Mouse (Mus musculus) CH12.LX (cell line): ENCODE results near the gene Ddr1. TPM values are rescaled to one million over a fixed set of nuclear protein-coding genes. Genes with fewer than 3 reads are reported as not detected.
"Not testable (repeated sequence)": the region's sequence is repeated elsewhere in the genome, so short reads cannot be mapped to it uniquely, and the experiment has no call there.

Source experiments
- DNase-seq: peaks from one replicate; pipeline ENCODE4 v3.0.0-alpha.2; 2013; ENCODE audit errors: extremely low read depth
- H3K27ac ChIP-seq: 2 replicates; pipeline ENCODE4 v1.5.1; 2012; ENCODE audit warnings: low read depth, mild to moderate bottlenecking, control low read depth, moderate library complexity; ENCODE audit not compliant: insufficient read depth
- H3K27me3 ChIP-seq: replicated peaks from 2 replicates; pipeline ENCODE3; 2012; ENCODE audit warnings: inconsistent platforms
- H3K36me3 ChIP-seq, 2 experiments: replicated peaks in 1 of 2; 2 replicates each; pipeline versions ENCODE3 to v1.6.1; 2012; ENCODE audit warnings: inconsistent platforms in 1 of 2, low read length in 1 of 2, mild to moderate bottlenecking in 1 of 2, mixed read lengths in 1 of 2, moderate library complexity in 1 of 2; ENCODE audit not compliant: control insufficient read depth in 1 of 2, insufficient read depth in 1 of 2
- H3K4me1 ChIP-seq, 2 experiments: 2 replicates each; pipeline ENCODE4 v1.6.1; 2012; ENCODE audit warnings: inconsistent platforms in 1 of 2, moderate library complexity in 1 of 2; ENCODE audit not compliant: insufficient read depth in 2 of 2, control insufficient read depth in 1 of 2
- H3K4me2 ChIP-seq: 2 replicates; pipeline ENCODE4 v1.6.1; 2012; ENCODE audit warnings: low read depth, mild to moderate bottlenecking, control low read depth; ENCODE audit not compliant: poor library complexity, insufficient read depth, severe bottlenecking
- H3K4me3 ChIP-seq, 3 experiments: fragments of 150-350 bp in 1 of 3; sonication (generic) in 1 of 3; replicated peaks in 1 of 3; 2 replicates each; pipeline versions ENCODE3 to v1.5.1; 2011 to 2012; ENCODE audit warnings: low read depth in 2 of 3, low read length in 2 of 3, mild to moderate bottlenecking in 2 of 3, moderate library complexity in 2 of 3, control low read depth in 1 of 3, improper control_type of control experiment in 1 of 3, inconsistent platforms in 1 of 3, mixed read lengths in 1 of 3; ENCODE audit not compliant: poor library complexity in 1 of 3
- H3K79me2 ChIP-seq: replicated peaks from 2 replicates; pipeline ENCODE4 v1.6.1; 2012; ENCODE audit warnings: mild to moderate bottlenecking, moderate library complexity; ENCODE audit not compliant: control insufficient read depth, poor library complexity, insufficient read depth, severe bottlenecking; ENCODE audit errors: extremely low read depth
- H3K9ac ChIP-seq: 2 replicates; pipeline ENCODE4 v1.6.1; 2012; ENCODE audit warnings: low read depth, mild to moderate bottlenecking, control low read depth, moderate library complexity; ENCODE audit not compliant: insufficient read depth
- H3K9me3 ChIP-seq: replicated peaks from 2 replicates; pipeline ENCODE3; 2012; ENCODE audit warnings: low read length, inconsistent platforms, mixed read lengths
- CHD1 ChIP-seq: IDR thresholded peaks from 2 replicates; pipeline ENCODE4 v1.6.1; 2012; ENCODE audit warnings: low read depth, low read length, improper control_type of control experiment, inconsistent platforms
- CTCF ChIP-seq, 2 experiments: IDR thresholded peaks in 1 of 2; conservative IDR thresholded peaks in 1 of 2; 2 replicates each; pipeline ENCODE4 v1.5.1; 2011 to 2012; ENCODE audit warnings: low read depth in 2 of 2, low read length in 2 of 2, improper control_type of control experiment in 1 of 2, inconsistent platforms in 1 of 2, mild to moderate bottlenecking in 1 of 2, moderate library complexity in 1 of 2
- ETS1 ChIP-seq: conservative IDR thresholded peaks from 2 replicates; pipeline ENCODE4 v1.6.1; 2012; ENCODE audit warnings: low read depth, mild to moderate bottlenecking, inconsistent platforms, low read length, improper control_type of control experiment, moderate library complexity
- GABPA ChIP-seq: IDR thresholded peaks from 2 replicates; pipeline ENCODE4 v1.6.1; 2012; ENCODE audit warnings: low read depth, low read length, improper control_type of control experiment, inconsistent platforms; ENCODE audit not compliant: insufficient replicate concordance
- HCFC1 ChIP-seq: IDR thresholded peaks from 2 replicates; pipeline ENCODE4 v1.6.1; 2012; ENCODE audit warnings: low read depth, mild to moderate bottlenecking, inconsistent platforms, low read length, improper control_type of control experiment
- JUN ChIP-seq: IDR thresholded peaks from 2 replicates; pipeline ENCODE4 v1.6.1; 2011; ENCODE audit warnings: low read depth, mild to moderate bottlenecking, low read length, improper control_type of control experiment, moderate library complexity; ENCODE audit not compliant: insufficient read depth
- JUND ChIP-seq: conservative IDR thresholded peaks from 2 replicates; pipeline ENCODE4 v1.6.1; 2011; ENCODE audit warnings: low read depth, low read length, improper control_type of control experiment
- KAT2A ChIP-seq: IDR thresholded peaks from 2 replicates; pipeline ENCODE4 v1.6.1; 2012; ENCODE audit warnings: low read length, improper control_type of control experiment, inconsistent platforms; ENCODE audit not compliant: insufficient replicate concordance
- MEF2A ChIP-seq: IDR thresholded peaks from 2 replicates; pipeline ENCODE4 v1.6.1; 2014; ENCODE audit warnings: low read depth, mild to moderate bottlenecking, inconsistent platforms, low read length, improper control_type of control experiment, borderline replicate concordance
- MXI1 ChIP-seq: IDR thresholded peaks from 2 replicates; pipeline ENCODE4 v1.6.1; 2011; ENCODE audit warnings: mild to moderate bottlenecking, low read depth, low read length, improper control_type of control experiment
- NELFE ChIP-seq: IDR thresholded peaks from 2 replicates; pipeline ENCODE4 v1.6.1; 2011; ENCODE audit warnings: low read depth, low read length, improper control_type of control experiment
- RAD21 ChIP-seq: IDR thresholded peaks from 2 replicates; pipeline ENCODE4 v1.6.1; 2011; ENCODE audit warnings: low read depth, mild to moderate bottlenecking, low read length, improper control_type of control experiment, moderate library complexity
- TCF12 ChIP-seq: IDR thresholded peaks from 2 replicates; pipeline ENCODE4 v1.6.1; 2014; ENCODE audit warnings: low read depth, mild to moderate bottlenecking, inconsistent platforms, low read length, improper control_type of control experiment
- UBTF ChIP-seq: IDR thresholded peaks from 2 replicates; pipeline ENCODE4 v1.6.1; 2012; ENCODE audit warnings: low read depth, mild to moderate bottlenecking, inconsistent platforms, low read length, improper control_type of control experiment, moderate library complexity
- USF2 ChIP-seq: conservative IDR thresholded peaks from 2 replicates; pipeline ENCODE4 v1.6.1; 2011; ENCODE audit warnings: low read depth, low read length, improper control_type of control experiment
- dilution Hi-C: fragments of 300-500 bp; cut with MboI; formaldehyde crosslinking; loops from 2 replicates; pipeline ENCODE4 v1.14.3; 2020; ENCODE audit warnings: low sequenced_read_pairs; ENCODE audit not compliant: extremely low pct_unique_long_range_greater_than_20kb, extremely low pct_ligation_motif_present
- in situ Hi-C: fragments of 300-500 bp; cut with MboI; formaldehyde crosslinking; loops from 3 replicates; pipeline ENCODE4 v1.14.3; 2019; ENCODE audit warnings: low sequenced_read_pairs, low pct_ligation_motif_present, low pct_unique_long_range_greater_than_20kb, mixed read lengths
- polyA plus RNA-seq: library from polyadenylated mRNA; unstranded; fragments of >175 nt; gene quantifications from 2 replicates; pipeline ENCODE4 v1.2.1, GENCODE M21; 2012; ENCODE audit warnings: low read depth; ENCODE audit not compliant: insufficient read length
- total RNA-seq, 2 experiments: library from RNA; depleted of rRNA; stranded (reverse); fragments of 300-350 nt in 1 of 2; fragments of >200 nt in 1 of 2; gene quantifications; 2 replicates each; pipeline ENCODE4 v1.2.3; 2012 to 2014

Ddr1 gene
- total and polyA plus RNA-seq, 3 experiments = 0.83 to 3.6 (median 3.1) TPM

DNA sequence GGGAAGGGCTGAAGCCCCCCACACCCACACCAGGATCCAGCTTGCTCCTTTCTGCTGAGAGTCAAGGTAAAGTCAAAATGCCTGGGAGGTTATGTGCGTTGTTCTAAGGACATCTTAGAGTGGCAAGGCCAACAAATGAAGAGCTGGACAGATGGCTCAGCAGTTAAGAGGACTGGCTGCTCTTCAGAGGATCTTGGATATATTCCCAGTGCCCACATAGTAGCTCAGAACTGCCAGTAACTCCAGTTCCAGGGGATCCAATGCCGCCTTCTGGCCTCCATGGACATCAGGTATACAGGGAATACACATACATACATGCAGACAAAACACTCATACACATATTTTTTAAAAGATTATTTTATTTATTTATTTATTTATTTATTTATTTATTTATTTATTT lies 29.0 kb upstream of the Ddr1 start:
- no peak for DNase-seq
- no peak overlapping the region for H3K27ac ChIP-seq
- H3K36me3 ChIP-seq = no peaks in the 10 kb centered on the region
- H3K4me3 ChIP-seq = no peak overlapping the region
- H3K9ac ChIP-seq = no peak overlapping the region
- no peak for TF ChIP-seq ETS1
- TF ChIP-seq HCFC1 = no peak
- TF ChIP-seq RAD21 = no peak
- no peak for TF ChIP-seq CTCF (conservative IDR thresholded peaks at IDR 0.05 in 1 of 2, IDR thresholded peaks at IDR 0.05 in 1 of 2; ENCODE audit: low read depth in 2 of 2, low read length in 2 of 2)
- no peak for TF ChIP-seq USF2
- no peak for TF ChIP-seq MEF2A
- no peak for TF ChIP-seq CHD1
- TF ChIP-seq JUND = no peak
- no peak for TF ChIP-seq NELFE
- TF ChIP-seq TCF12 = no peak
- no peak for TF ChIP-seq JUN
- TF ChIP-seq GABPA = no peak
- no peak for TF ChIP-seq MXI1
- no peak for TF ChIP-seq KAT2A
- no peak overlapping the region for H3K4me2 ChIP-seq
- no peaks in the 10 kb centered on the region for H3K9me3 ChIP-seq
- in situ Hi-C loops = loop anchor here (10.0 kb wide), 1 partner anchor 131 kb away; the partner anchor contains the start of genes Nrm and Ppp1r18
- peaks cover 4% of the 10 kb centered on the region for H3K27me3 ChIP-seq
- peaks cover 4 to 10% of the 10 kb centered on the region in 2 experiments; a peak in 2 of 4 replicates for H3K4me1 ChIP-seq
- dilution Hi-C loops = no loop called here
- no peaks in the 10 kb centered on the region for H3K79me2 ChIP-seq

DNA sequence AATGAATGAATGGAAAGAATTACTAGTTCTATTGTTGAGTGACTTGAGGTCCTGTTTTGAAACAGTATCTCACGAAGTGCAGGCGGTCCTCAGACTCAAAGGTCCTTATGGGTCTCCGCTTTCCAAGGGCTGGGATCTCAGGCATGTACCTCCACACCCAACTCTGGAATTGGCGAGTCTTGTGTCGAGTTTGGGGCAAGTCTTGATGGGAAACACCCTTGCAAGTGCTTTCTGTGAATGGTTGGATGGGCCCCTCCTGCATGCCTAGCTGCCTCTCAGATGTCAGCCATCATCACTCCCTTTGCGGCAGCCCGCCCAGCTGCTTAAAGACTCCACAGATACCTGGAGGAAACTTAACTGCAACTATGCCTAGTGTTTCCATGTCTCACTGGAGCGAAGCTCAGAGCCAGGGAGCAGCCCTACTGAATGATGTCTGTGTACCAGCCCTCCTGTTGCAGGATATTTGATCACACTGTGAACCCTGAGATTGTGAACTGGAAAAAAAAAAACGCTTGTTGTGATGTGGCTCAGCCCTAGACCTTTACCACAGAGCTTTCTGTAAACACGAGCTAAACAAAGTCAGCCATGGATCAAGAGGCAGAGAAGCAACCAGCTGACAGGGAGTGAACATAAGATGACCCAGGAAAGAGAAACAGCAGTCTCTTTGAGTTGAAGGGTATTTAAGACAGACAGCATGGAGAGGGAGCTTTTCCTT lies 27.2 kb upstream of the Ddr1 start:
- TF ChIP-seq JUN (0 out of 2 replicates have a peak, but pooled peaks have one; percentile 0), UBTF (no peak)
- Histone ChIP-seq H3K4me3 (no peak overlapping the region), H3K79me2 (no peaks in the 10 kb centered on the region), H3K4me1 (peaks cover 4 to 7% of the 10 kb centered on the region in 2 experiments; a peak in 2 of 4 replicates), H3K9me3 (no peaks in the 10 kb centered on the region), H3K27me3 (peaks cover 11% of the 10 kb centered on the region), H3K9ac (no peak overlapping the region), H3K36me3 (no peaks in the 10 kb centered on the region), H3K4me2 (peak overlapping the region; percentile 35; the same call in 1 of the 2 replicates), H3K27ac (no peak overlapping the region)
- no peak for DNase-seq
- in situ Hi-C loops (loop anchor here (10.0 kb wide), 1 partner anchor 133 kb away; the partner anchor contains the start of genes Nrm and Ppp1r18), dilution Hi-C loops (no loop called here)

DNA sequence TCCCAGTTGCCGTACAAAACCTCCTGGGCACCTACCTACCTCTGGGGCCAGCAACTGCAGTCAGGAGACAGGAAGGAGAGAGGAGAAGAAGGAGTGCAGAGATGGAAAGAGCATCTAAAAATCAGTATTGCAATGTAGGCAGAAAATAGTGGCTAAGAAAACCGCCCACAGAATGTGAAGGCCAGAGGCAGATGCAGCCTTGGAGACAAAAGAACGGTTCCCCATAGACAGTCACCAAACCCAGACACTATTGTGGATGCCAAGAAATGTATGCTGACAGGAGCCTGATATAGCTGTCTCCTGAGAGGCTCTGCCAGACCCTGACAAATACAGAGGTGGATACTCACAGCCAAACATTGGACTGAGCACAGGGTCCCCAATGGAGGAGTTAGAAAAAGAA lies 25.7 kb upstream of the Ddr1 start:
- not testable (repeated sequence) for H3K9ac ChIP-seq
- peaks cover 22% of the 10 kb centered on the region for H3K27me3 ChIP-seq
- in situ Hi-C loops = loop anchor here (10.0 kb wide), 1 partner anchor 135 kb away; the partner anchor contains the start of genes Nrm and Ppp1r18

More for the DNA sequence above, 25.7 kb upstream of the Ddr1 start:
- H3K27ac ChIP-seq, H3K4me2 ChIP-seq, H3K4me3 ChIP-seq, dilution Hi-C loops, DNase-seq, H3K79me2 ChIP-seq, H3K9me3 ChIP-seq, H3K36me3 ChIP-seq: not testable (repeated sequence)
- H3K4me1 ChIP-seq = peaks cover 4 to 10% of the 10 kb centered on the region in 2 experiments; a peak in 2 of 4 replicates
